Mouse (Mus musculus): ENCODE data around the gene Pth1r. TPM values are rescaled to one million over a fixed set of nuclear protein-coding genes. Genes with fewer than 3 reads are reported as not detected.

Gene Pth1r
- polyA plus RNA-seq, 1 experiment from 2014 or later = 3.0 TPM

DNA sequence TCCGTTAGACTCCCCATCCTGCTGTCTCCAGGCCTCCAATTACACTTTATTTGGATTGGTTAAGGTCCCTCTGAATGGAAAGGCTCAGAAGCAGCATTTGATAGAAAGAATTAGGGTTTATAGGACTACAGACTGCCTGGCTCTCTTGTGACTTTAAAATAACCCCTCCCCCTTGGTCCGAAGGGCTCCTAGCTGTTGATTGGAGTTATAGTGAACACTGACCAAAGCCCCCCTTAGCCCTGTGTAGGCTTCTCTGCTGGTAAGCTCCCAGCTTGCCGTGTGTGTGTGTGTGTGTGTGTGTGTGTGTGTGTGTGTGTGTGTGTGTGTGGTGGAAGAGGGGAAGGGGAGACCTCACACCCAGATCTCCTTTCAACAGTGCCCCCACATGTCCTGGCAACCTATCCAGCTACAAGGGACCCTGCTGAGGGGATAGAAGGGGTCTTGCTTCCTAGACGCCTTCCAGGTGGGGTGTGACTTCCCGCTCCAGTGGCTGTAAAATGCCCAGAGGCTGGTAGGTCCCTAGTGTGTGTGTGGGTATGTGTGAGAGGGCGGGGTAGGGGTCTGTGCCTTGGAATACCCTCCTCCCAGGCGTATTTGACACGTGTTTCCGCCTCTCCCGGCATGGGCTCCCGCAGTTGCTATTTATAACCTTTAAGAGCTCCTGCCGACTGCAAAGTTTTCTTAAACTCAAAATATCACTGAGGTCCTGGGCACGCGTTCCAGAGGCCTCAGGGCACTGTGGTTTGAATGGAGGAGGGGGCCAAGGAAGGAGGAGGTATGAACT is 3.7 kb upstream of the Pth1r start:
- ATAC-seq (ENCODE audit: insufficient read depth) = no peak
- WGBS (ENCODE audit: insufficient replicate concordance) = 30% methylated on average over 14 of the region's 14 CpGs
- Histone ChIP-seq H3K4me2 (no peak overlapping the region), H3K27me3 (peaks cover 21% of the 10 kb centered on the region), H3K27ac (replicated peaks) (no peak overlapping the region), H3K36me3 (replicated peaks) (no peaks in the 10 kb centered on the region), H3K9ac (no peak overlapping the region), H3K4me3 (replicated peaks) (no peak overlapping the region), H3K4me1 (replicated peaks) (peaks cover 5% of the 10 kb centered on the region; the same call in 1 of the 2 replicates), H3K9me3 (replicated peaks) (no peaks in the 10 kb centered on the region)

DNA sequence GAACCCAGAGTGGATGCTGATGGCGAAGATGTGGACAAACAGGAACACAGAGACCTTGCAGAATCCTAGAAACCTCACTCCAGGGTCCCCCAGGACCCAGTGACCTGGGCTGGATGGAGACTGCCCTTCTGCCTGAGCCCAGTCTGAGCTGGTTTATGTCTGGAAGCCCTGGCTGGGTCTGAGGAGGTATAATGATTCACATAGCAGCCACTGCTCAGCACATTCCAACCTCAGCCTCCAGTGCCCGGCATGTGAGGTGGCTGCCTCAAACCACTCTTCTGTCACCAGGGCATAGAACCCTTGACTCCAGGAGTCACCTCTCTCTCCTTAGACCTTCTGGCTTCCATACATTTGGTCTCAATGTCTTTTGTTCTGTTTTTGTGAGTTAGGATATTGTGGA is 1.5 kb upstream of the Pth1r start:
- ATAC-seq (ENCODE audit: insufficient read depth) = no peak
- H3K9ac ChIP-seq = no peak overlapping the region
- no peak overlapping the region for H3K4me3 ChIP-seq (replicated peaks)
- no peaks in the 10 kb centered on the region for H3K9me3 ChIP-seq (replicated peaks)
- WGBS (ENCODE audit: insufficient replicate concordance) = 47% methylated on average over 2 of the region's 2 CpGs
- H3K36me3 ChIP-seq (replicated peaks) = no peaks in the 10 kb centered on the region
- H3K4me2 ChIP-seq = no peak overlapping the region
- peaks cover 42% of the 10 kb centered on the region for H3K27me3 ChIP-seq
- no peak overlapping the region for H3K27ac ChIP-seq (replicated peaks)
- peaks cover 8% of the 10 kb centered on the region for H3K4me1 ChIP-seq (replicated peaks)

GRCm38 (mm10) chr9:110746238-110746637 is 707 bp downstream of the Pth1r start:
- ATAC-seq (ENCODE audit: insufficient read depth) = no peak
- Histone ChIP-seq H3K9me3 (replicated peaks) (no peaks in the 10 kb centered on the region), H3K4me3 (replicated peaks) (no peak overlapping the region), H3K27me3 (peaks cover 64% of the 10 kb centered on the region), H3K9ac (no peak overlapping the region), H3K36me3 (replicated peaks) (no peaks in the 10 kb centered on the region), H3K27ac (replicated peaks) (no peak overlapping the region), H3K4me1 (replicated peaks) (peaks cover 13% of the 10 kb centered on the region), H3K4me2 (no peak overlapping the region)
- WGBS (ENCODE audit: insufficient replicate concordance) = 43% methylated on average over 5 of the region's 5 CpGs

DNA sequence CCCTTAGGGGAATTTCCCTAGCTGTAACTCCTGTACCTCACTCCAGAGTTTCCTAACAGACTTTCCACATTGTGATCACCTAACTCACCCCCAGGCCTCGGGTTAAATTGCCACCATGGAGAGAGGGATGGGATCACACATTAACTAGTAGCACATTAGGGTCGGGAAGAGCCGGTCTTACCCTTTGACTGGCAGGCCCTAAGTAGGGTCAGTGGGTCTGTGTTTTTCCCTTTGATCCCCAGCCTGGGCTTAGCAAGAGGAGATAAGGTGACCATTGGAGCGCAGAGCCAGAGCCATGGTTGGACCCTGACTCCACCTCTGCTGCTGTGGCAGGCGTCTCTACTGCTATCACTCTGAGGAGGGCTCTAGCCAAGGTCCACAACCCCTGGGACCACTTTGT is 1.2 kb downstream of the Pth1r start:
- Histone ChIP-seq H3K4me1 (replicated peaks) (peaks cover 10% of the 10 kb centered on the region), H3K27ac (replicated peaks) (no peak overlapping the region), H3K9ac (no peak overlapping the region), H3K9me3 (replicated peaks) (no peaks in the 10 kb centered on the region), H3K4me2 (no peak overlapping the region), H3K4me3 (replicated peaks) (no peak overlapping the region), H3K27me3 (peaks cover 69% of the 10 kb centered on the region), H3K36me3 (replicated peaks) (no peaks in the 10 kb centered on the region)
- ATAC-seq (ENCODE audit: insufficient read depth) = peak; percentile 36; the same call in 1 of the 2 replicates
- WGBS (ENCODE audit: insufficient replicate concordance) = 38% methylated on average over 5 of the region's 5 CpGs

DNA sequence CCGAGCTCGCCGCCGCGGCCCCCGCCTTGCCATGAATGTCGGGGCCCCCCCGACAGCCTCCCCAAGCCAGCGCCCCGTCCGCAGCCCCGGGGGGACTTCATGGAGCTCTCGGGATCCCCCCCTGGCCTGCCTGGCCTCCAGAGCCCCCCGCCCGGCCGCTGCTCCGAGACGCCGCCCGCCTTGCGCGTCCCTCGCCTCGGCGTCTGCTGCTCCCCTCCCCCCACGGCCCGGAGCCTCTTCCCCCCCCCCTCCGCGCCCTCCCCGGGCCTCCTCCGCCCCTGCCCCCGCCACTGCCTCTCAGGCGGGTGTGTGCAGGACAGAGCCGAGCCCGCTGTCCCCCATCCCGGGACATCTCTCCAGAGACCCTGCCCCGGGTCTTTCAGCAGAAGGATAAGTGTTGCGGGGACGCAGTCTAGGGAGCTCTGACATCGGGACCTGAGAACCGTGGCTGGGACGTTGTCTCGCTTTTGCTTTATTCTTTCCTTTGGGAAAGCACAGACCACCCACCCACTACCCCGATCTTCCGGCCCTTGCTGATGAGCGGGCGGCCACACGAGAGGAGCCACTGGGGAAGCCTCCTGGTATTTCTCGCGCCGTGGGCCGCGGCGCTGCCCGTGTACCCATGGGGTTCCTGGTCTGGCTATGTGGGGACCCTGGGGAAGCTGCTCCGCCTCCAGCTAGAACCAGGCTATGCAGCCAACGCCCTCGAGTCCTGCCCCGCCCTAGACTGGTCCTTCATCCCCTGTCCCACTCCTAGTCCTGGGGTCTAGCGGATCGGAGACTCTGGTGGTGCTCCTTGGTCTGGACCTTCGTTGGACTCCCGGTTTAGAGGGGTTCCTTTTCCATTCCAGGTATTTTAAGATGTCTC is 3.3 kb downstream of the Pth1r start:
- peaks cover 80% of the 10 kb centered on the region for H3K27me3 ChIP-seq
- H3K9me3 ChIP-seq (replicated peaks) = no peaks in the 10 kb centered on the region
- H3K27ac ChIP-seq (replicated peaks) = no peak overlapping the region
- H3K4me2 ChIP-seq = peak overlapping the region; percentile 68
- no peak overlapping the region for H3K9ac ChIP-seq
- peak overlapping the region; percentile 52 for H3K4me3 ChIP-seq (replicated peaks)
- no peak for ATAC-seq (ENCODE audit: insufficient read depth)
- WGBS (ENCODE audit: insufficient replicate concordance) = 4% methylated on average over 60 of the region's 63 CpGs
- H3K36me3 ChIP-seq (replicated peaks) = no peaks in the 10 kb centered on the region
- H3K4me1 ChIP-seq (replicated peaks) = peaks cover 8% of the 10 kb centered on the region

- no peaks in the 10 kb centered on the region for H3K36me3 ChIP-seq (replicated peaks)
- no peaks in the 10 kb centered on the region for H3K9me3 ChIP-seq (replicated peaks)
- H3K9ac ChIP-seq = 0 out of 2 replicates have a peak overlapping the region, but pooled peaks have one; percentile 8
- H3K4me2 ChIP-seq = peak overlapping the region; percentile 68
- peaks cover 8% of the 10 kb centered on the region for H3K4me1 ChIP-seq (replicated peaks)
- peaks cover 80% of the 10 kb centered on the region for H3K27me3 ChIP-seq
- H3K4me3 ChIP-seq (replicated peaks) = peak overlapping the region; percentile 52
- no peak overlapping the region for H3K27ac ChIP-seq (replicated peaks)
- no peak for ATAC-seq (ENCODE audit: insufficient read depth)
- WGBS (ENCODE audit: insufficient replicate concordance) = under 1% methylated on average over 49 of the region's 49 CpGs
Measured at GRCm38 (mm10) chr9:110742951-110743455, 3.9 kb downstream of the Pth1r start.

DNA sequence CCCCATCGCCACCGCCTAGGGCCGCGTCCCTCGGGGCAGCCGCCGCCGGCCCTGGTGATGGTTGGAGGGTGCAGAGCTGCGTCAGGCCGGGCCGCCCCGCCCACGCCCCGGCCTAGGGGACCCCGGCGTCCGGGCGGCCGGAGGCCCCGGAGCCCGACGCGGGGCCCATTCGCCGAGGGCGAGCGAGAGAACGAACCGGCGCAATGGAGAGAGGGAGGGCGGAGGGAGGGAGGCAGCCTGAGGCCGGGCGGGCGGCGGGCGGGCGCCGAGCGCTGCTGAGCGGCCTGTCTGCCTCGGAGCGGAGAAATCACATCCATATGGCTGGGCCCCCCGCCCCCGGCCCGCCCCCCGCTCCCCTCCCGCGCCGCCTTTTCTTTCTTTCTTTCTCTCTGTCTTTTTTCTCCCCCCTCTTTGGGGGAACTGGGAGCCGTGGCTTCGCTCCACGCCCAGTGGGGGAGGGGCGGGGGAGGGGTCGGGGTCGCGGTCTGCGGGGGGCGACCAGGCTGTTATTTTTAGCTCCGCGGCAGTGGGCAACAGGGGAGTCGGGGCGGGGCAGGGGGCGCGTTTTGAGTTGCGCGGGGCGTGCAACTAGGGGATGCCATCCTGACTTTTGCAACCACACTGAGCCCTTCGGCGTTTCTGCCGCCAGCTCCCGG is 4.5 kb downstream of the Pth1r start:
- Histone ChIP-seq H3K27me3 (peaks cover 80% of the 10 kb centered on the region), H3K9me3 (replicated peaks) (no peaks in the 10 kb centered on the region), H3K4me2 (peak overlapping the region; percentile 68), H3K4me3 (replicated peaks) (peak overlapping the region; percentile 52), H3K36me3 (replicated peaks) (no peaks in the 10 kb centered on the region), H3K4me1 (replicated peaks) (peaks cover 8% of the 10 kb centered on the region), H3K9ac (0 out of 2 replicates have a peak overlapping the region, but pooled peaks have one; percentile 8), H3K27ac (replicated peaks) (no peak overlapping the region)
- no peak for ATAC-seq (ENCODE audit: insufficient read depth)
- WGBS (ENCODE audit: insufficient replicate concordance) = under 1% methylated on average over 66 of the region's 71 CpGs

DNA sequence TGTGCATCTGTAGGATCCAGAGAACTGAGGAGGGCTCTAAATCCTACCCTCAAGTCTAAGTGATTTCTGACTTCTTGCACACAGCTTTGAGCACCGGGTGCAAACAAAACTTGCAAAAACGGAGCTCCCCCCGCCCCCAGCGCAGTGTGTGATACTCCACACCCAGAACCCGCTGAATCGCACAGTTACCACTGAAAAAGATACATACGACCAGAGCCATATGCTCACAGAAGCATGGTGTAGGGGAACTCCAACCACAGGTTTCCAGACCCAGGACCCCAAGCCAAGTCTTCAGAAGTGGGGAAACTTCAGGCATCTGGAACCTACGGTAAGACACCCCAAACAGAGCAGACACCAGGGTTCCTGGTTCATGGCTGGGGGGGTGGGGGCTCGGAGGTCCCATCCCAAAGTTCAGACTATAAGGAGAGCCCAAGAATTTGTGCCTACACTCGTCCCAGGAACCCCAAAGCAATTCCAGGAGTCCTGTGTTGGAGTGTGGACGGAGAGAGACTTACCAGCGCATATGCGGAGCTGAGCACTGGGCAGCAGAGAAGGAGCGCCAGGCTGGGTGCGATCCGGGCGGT is 5.1 kb downstream of the Pth1r start, which contains the start of gene Myl3:
Gene Myl3, plus strand, starts transcription at position 151 of the 584 bp plus-strand sequence.
- H3K4me3 ChIP-seq (replicated peaks) = peak within 1 kb of the TSS; percentile 52
- H3K36me3 ChIP-seq (replicated peaks) = no peaks in the 10 kb centered on the region
- 5% methylated on average over 17 of the region's 17 CpGs for WGBS (ENCODE audit: insufficient replicate concordance)
- H3K27me3 ChIP-seq = peaks cover 79% of the 10 kb centered on the region
- H3K4me2 ChIP-seq = peak within 1 kb of the TSS; percentile 68
- peaks cover 8% of the 10 kb centered on the region for H3K4me1 ChIP-seq (replicated peaks)
- H3K9me3 ChIP-seq (replicated peaks) = no peaks in the 10 kb centered on the region
- no peak for ATAC-seq (ENCODE audit: insufficient read depth)
- H3K27ac ChIP-seq (replicated peaks) = no peak within 1 kb of the TSS
- H3K9ac ChIP-seq = 0 out of 2 replicates have a peak within 1 kb of the TSS, but pooled peaks have one; percentile 8

DNA sequence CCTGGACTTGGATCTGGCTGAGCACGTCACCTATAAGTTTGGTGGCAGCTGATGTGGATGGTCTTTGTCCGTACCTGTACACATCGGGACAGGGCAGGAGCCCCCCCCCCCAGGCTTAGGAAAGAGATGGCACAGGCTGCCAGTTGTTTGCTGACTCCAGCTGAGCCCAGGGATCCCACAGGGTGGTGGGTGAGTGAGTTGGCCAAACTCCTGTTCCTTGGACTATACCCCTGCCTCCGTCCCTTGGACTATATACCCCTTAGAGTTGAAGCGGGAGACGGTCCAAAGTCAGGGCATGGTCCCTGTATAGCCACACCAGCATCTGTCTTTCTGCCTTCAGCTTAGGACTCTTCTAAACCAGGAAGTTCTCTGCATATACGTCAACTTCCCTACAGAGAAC is 7.0 kb downstream of the Pth1r start:
- Histone ChIP-seq H3K4me2 (no peak overlapping the region), H3K4me3 (replicated peaks) (no peak overlapping the region), H3K27ac (replicated peaks) (no peak overlapping the region), H3K9me3 (replicated peaks) (no peaks in the 10 kb centered on the region), H3K9ac (no peak overlapping the region), H3K27me3 (peaks cover 77% of the 10 kb centered on the region), H3K36me3 (replicated peaks) (no peaks in the 10 kb centered on the region), H3K4me1 (replicated peaks) (peaks cover 8% of the 10 kb centered on the region)
- no peak for ATAC-seq (ENCODE audit: insufficient read depth)
- 58% methylated on average over 7 of the region's 7 CpGs for whole genome bisulfite sequencing (ENCODE audit: insufficient replicate concordance)

DNA sequence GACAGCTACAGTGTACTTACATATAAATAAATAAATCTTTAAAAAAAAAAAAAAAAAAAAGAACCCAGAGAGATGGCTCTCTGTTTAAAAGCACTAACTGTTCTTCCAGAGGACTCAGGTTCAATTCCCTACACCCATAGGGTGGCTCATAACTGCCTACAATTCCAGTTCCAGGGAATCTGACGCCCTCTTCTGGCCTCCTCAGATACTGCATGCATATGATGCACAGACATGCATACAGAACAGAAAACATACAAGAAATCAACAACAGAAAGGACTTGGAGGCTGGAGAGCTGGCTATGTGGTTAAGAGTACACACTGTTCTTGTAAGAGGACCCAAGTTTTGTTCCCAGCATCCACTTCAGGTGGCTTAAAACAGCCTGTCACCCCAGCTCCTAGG is 8.9 kb downstream of the Pth1r start:
- Histone ChIP-seq H3K4me3 (replicated peaks) (no peak overlapping the region), H3K4me1 (replicated peaks) (peaks cover 10% of the 10 kb centered on the region), H3K36me3 (replicated peaks) (no peaks in the 10 kb centered on the region), H3K9me3 (replicated peaks) (no peaks in the 10 kb centered on the region), H3K27ac (replicated peaks) (no peak overlapping the region), H3K27me3 (peaks cover 77% of the 10 kb centered on the region), H3K9ac (no peak overlapping the region), H3K4me2 (no peak overlapping the region)
- WGBS (ENCODE audit: insufficient replicate concordance) = 14% methylated on average over 1 of the region's 1 CpGs
- no peak for ATAC-seq (ENCODE audit: insufficient read depth)

Data from liver, embryonic 15.5 days (tissue).